Mouse (Mus musculus) c-Kit-positive CD71-positive TER-119-positive erythroid progenitor cells, embryonic 14.5 days (primary cell): ENCODE measurements around the gene Arhgap11a.
A peak's percentile ranks its signal among the peaks of the same experiment; 100 is the strongest.

Experiments
- DNase-seq: peaks from one replicate; pipeline ENCODE4 v3.0.0-alpha.2; 2013; ENCODE audit warnings: low spot score

The Arhgap11a gene

DNA sequence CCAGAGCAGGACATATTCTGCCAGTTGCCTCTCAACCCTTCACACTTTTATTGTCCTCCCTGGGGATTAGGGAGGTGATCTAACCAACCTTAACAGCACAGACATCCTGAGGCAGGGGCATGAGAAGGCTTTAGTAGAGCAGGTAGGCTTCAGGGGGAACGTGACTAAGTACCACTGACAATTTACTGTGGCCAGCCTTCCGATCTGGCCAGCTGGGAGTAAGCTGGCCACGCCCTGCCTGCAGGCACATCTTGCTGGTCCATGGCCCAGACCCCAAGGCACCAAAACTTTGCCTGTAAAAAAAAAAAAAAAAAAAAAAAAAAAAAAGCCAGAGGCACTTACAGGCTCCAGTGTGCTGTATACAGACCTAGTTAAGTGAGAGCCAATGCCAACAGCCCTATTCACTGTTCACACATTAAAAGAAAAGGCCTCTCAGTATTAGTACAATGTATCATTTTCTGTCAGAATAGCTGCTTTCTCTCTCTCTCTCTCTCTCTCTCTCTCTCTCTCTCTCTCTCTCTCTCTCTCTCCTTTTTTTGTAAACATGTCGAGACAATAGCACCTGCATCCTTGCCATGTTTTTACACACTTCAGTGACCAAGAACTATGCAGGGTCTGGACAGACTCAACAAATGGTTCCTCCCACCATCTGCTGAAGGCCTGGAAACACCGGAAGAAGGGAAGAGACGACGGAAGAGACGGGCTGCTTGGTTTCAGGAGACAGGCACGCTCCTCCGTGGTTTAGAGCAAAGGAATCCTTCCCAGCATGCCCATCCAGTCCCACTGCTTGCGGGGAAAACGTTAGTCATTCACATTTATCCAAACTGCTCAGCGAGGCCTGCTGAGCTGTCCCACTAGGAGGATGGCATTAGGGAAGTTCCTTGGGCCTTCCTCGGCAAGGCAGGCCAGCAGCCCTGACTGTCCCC lies 30.5 kb downstream of the Arhgap11a start:
- no peak for DNase-seq

DNA sequence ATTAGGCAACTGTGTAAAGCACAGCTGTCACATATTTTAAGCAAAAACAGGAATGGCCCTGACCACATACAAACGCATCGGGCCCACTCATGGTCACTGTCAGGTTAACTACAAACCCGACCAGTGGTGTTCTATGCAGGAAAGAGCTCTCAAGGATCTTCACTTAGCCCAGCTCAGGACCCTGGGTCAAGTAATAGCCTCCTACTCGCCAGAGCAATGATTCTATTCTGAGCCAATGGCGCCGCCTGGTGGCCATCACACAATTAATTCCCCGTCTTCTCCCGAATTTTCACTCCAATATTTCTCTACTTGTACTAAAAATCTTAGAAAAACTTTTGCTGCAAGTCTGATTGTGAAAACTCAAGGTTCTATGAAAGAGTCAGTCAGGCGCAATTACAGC lies 40.8 kb downstream of the Arhgap11a start:
- DNase-seq: peak; percentile 24

DNA sequence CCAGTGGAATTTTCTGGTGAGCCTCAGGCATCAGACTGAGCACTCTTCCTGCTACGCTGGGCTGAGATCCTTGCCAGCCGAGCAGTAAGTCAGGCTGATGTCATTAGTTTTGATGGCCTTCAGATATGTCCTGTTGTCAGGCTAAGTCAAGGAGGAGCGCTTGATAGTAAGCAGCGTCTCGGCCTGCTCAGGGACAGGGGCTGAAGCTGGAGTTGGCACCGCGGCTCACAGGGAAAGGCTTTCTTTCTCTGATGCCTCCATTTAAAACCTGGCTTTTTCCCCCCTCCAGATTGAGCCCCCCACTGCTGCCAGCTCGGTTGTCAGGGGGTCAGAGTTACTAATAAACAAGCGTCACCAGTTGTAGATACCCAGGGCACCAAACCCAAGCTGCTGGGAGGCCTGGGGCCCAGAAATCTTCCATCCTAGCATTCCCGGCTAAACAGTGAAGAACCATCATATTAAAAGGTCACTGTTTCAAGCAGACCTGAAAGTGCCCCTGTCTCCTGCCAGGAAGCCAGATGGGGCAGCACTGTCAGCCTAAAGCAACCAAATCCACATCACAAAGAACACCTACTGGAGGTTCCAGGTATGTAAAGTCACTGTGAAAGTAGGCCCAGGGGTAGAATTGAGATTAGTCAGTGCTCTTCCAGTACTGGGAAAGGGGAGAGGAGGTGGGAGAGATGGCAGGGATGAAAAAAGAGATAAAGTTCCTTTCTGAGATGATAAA lies 41.4 kb downstream of the Arhgap11a start:
- DNase-seq: no peak

DNA sequence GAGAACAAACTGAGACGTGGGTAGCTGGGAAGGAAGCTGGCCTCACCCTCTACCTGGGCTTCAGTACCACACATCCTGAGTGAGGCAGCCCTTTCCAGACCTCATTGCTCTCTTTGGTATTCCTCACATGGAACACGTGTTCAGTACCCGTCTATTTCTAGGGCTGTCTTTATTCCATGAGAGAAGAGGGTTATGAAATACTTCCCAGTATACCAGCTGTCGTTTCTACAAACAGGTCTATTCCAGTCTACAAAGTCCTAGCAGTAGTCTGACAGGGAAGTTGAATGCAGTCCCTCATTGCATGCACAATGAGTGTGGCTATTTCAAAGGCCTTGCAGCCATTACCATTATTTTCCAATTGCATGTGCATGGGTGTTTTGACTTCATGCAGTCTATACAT lies 42.7 kb downstream of the Arhgap11a start:
- DNase-seq: no peak

- no peak for DNase-seq
Observed at GRCm38 (mm10) chr2:113803753-113804152, 44.7 kb downstream of the Arhgap11a start.

DNA sequence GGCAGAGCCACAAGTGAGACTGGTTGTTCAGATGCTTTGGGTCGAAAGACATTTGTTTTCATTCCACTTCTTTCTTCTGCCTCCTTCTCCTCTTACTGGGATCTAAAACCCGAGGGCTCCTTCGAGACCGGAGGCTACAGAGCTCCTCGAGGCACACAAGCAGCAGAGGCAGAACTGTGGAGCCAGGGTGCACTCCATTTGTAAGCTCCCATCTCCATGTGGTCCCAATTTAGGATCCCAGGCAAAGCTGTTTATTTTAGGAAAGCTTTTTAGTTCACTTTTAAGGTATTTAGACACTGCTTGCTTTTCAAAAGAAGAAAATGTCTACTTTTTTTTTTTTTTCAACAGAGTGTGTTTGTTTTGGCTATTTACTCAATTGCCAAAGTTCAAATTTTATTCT lies 47.6 kb downstream of the Arhgap11a start:
- DNase-seq: no peak

- no peak for DNase-seq
Observed at GRCm38 (mm10) chr2:113798605-113799004, 49.9 kb downstream of the Arhgap11a start.

GRCm38 (mm10) chr2:113795186-113795585 lies 53.3 kb downstream of the Arhgap11a start:
- DNase-seq: no peak

- no peak for DNase-seq
Observed at GRCm38 (mm10) chr2:113793521-113793920, 54.9 kb downstream of the Arhgap11a start.

- DNase-seq: no peak
Observed at GRCm38 (mm10) chr2:113788821-113789387, 59.6 kb downstream of the Arhgap11a start.

- DNase-seq: no peak
Observed at GRCm38 (mm10) chr2:113787882-113788281, 60.6 kb downstream of the Arhgap11a start.

GRCm38 (mm10) chr2:113784851-113785250 lies 63.6 kb downstream of the Arhgap11a start:
- no peak for DNase-seq

DNA sequence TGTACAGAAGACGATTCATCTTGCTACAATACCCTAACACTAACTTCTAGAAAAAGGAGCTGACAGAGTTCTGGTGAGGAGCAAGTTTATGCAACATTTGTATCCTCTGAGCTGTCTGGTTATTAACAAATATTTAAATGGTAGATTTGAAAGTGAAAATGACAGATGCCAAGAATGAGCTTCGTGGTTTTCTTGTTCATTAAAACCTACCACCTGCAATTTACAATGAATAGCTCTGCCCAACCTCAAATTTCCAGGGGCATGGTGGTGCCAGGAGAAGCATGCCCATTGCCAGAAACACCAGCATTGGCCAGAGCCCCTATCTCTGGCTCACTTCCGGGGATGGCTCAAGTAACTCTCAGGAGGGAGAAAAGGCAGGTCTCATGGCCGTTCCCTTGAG lies 66.9 kb downstream of the Arhgap11a start:
- no peak for DNase-seq
